Mouse (Mus musculus): Measurements from ENCODE around the gene Abcb11.

DNA sequence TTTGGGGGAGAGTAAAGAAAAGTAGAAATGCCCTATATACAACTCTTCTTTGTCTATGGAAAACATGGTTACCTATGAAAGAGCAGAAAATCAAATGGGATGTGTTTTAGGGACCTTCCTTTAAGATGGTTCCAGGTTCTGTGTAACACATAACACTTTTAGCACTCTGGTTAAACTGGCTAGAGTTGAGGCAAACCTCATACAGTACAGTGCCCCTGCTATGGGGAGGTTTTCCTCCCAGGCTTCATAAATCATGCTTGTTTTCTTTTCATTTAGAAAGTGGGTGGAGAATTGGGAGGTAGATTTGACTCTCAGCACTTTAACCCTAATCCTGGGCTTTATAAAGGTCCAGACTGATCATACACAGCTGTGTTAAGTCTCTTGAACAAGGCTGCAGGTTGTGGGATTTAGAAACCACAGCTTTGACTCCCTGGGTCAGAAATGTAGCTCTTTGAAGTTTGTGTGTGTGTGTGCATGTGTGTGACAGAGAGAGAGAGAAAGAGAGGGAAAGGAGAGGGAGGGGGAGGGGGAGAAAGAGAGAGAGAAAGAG lies 78.3 kb downstream of the Abcb11 start:
- no peak for TF ChIP-seq CTCF (IDR thresholded peaks at IDR 0.05; ENCODE audit: control insufficient read depth, insufficient read depth, low read length)
- TF ChIP-seq POLR2A (IDR thresholded peaks at IDR 0.05; ENCODE audit: borderline replicate concordance, control insufficient read depth, low read depth, low read length), result no peak

All from bone marrow, adult 2 months (tissue).